Mouse (Mus musculus): ENCODE measurements around the gene Lingo2. TPM values are rescaled to one million over a fixed set of nuclear protein-coding genes. Genes with fewer than 3 reads are reported as not detected.

Gene Lingo2
- 9.9 and 19.5 TPM in 2 replicates for polyA plus RNA-seq (2015; fragmentation: Nextera tagmentation; extraction: Ambion mirVana)

DNA sequence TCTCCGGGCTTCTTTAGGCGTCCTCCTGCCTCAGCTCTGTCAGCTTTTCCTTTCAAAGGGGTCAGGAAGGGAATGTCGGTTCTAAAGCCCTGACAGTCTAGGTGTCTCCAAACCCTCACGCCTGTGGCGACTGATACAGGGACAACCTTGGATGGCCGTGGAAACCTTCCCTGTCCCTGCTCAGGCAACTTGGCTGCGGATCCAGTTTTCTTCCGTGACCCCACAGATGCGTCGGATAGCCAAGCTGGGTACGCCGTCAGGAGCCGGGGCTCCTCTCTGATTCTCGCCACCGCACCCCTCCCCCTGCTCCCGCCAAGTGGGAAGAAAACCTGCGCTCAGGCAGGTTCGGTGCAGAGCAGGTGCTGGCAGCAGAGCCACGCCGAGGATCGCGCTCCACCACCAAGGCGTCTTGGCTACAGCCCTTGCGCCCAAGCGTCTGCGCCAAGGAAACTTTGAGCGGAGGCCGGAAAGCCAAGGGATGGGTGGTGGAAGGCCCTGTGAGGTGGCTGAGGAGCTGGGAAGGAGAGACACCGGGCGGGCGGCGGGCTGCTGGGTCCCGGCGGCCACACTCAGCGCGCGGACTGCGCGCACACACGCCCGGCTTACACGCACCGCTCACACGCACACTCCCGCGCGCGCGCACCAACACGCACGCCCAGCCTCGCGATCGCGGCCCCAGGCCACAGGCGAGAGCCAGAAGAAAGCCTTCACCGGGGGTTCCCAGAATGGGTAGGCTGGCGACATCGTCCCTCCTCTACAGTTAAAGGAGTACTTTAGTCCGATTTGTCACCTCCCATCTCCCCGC, at the start of gene Lingo2:
Lingo2 (minus strand) TSS at position 598 of the 805 bp plus-strand sequence.
- under 1% methylated on average over 55 of the region's 61 CpGs for WGBS
- no peaks in the 10 kb centered on the region for H3K36me3 ChIP-seq (ENCODE audit: poor library complexity, severe bottlenecking)
- H3K4me2 ChIP-seq, result peak within 1 kb of the TSS; percentile 94
- no peaks in the 10 kb centered on the region for H3K9me3 ChIP-seq (replicated peaks)
- H3K4me1 ChIP-seq, result peaks cover 25% of the 10 kb centered on the region; the same call in 1 of the 2 replicates
- peaks cover 41% of the 10 kb centered on the region for H3K27me3 ChIP-seq
- H3K27ac ChIP-seq, result no peak within 1 kb of the TSS
- H3K9ac ChIP-seq, result peak within 1 kb of the TSS; percentile 68
- ATAC-seq, result peak; percentile 50
- H3K4me3 ChIP-seq, result peak within 1 kb of the TSS; percentile 63

DNA sequence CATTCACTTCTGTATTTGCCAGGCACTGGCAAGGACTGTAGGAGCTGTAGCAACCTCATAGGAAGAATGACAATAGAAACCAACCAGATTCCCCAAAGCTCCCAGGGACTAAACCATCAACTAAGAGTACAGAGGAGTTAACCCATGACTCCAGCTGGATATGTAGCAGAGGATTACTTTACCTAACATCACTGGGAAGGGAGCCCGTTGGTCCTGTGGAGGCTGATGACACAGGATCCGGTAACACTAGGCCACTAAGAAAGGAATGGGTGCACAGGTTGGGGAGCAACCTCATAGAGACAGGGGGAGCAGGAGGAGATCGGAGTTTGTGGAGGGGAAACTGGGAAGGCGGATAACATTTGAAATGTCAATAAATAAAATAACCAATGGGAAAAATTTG, 21.8 kb upstream of the Lingo2 start:
- Histone ChIP-seq H3K36me3 (ENCODE audit: poor library complexity, severe bottlenecking) (no peaks in the 10 kb centered on the region), H3K9me3 (replicated peaks) (no peaks in the 10 kb centered on the region), H3K4me1 (no peaks in the 10 kb centered on the region), H3K4me2 (no peak overlapping the region), H3K4me3 (no peak overlapping the region), H3K27ac (no peak overlapping the region), H3K27me3 (no peaks in the 10 kb centered on the region), H3K9ac (no peak overlapping the region)
- 88% methylated on average over 4 of the region's 4 CpGs for WGBS
- ATAC-seq, result no peak

DNA sequence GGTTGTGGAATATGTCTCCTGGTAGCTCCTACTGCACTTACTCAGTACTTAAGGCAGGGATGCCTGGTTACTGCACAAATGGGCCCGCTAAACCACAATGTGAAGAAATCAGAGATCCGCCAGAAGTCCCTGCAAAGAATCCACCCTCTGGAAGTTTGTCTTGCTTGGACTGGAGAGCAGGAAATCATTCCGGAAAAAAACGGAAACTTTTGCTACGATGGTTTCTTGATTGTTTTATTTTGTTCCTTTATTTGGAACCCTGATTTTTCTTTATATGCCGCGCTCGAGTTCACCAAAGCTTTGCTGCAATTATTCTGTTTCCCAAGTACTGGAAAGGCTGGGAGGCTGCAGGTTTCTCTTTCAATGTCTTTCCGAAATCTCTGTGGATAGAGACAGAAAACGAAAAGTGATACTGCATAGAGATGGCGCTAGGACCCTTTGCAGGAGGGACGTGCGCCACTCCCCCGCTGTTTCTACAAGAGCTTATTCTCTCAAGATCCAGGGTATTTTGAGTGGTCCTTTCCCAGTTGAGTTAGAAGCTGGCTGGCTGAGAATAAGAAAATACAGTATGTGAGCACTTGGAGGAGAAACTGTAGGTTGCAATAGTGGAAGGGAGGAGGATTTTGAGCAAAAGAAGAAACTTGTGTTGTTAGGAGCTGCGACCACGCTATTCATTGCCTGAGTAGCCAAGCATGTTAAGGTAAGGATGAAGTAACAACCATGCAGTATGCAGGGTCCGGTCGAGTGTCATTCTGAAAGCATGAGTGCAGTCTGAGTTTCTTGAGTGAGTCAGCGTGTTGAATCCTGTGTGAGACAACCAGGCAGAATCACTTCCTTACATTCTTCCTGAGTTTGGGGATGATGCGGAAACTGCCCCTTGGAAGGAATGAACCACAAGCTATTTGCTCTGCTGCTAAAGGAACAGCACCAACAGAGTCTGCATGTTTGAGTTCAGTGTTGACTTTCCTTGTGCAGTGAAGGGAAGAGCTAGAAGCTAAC, 1.2 kb upstream of the Lingo2 start:
- Histone ChIP-seq H3K36me3 (ENCODE audit: poor library complexity, severe bottlenecking) (no peaks in the 10 kb centered on the region), H3K27ac (no peak overlapping the region), H3K4me1 (peaks cover 25% of the 10 kb centered on the region; the same call in 1 of the 2 replicates), H3K4me3 (peak overlapping the region; percentile 63), H3K27me3 (peaks cover 41% of the 10 kb centered on the region), H3K9ac (no peak overlapping the region; the same call in 1 of the 2 replicates), H3K9me3 (replicated peaks) (no peaks in the 10 kb centered on the region), H3K4me2 (peak overlapping the region; percentile 94)
- WGBS, result 6% methylated on average over 20 of the region's 20 CpGs
- no peak for ATAC-seq

DNA sequence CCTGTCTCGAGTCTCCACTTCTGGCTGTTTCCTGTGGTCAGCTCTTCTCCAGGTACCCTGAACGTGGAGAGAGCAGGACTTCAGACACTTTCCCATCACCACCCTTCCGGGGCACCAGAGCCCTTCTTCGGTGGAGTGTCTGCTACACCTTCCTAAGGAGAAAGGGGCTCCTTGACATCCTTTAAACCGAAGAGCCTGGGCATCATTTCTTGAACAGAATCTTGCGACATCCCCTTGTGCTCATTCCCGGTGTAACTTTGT, 338 bp upstream of the Lingo2 start:
- peaks cover 25% of the 10 kb centered on the region; the same call in 1 of the 2 replicates for H3K4me1 ChIP-seq
- peak overlapping the region; percentile 68 for H3K9ac ChIP-seq
- no peaks in the 10 kb centered on the region for H3K9me3 ChIP-seq (replicated peaks)
- peak overlapping the region; percentile 94 for H3K4me2 ChIP-seq
- peak overlapping the region; percentile 63 for H3K4me3 ChIP-seq
- H3K27ac ChIP-seq, result no peak overlapping the region
- ATAC-seq, result no peak
- peaks cover 41% of the 10 kb centered on the region for H3K27me3 ChIP-seq
- 0% methylated on average over 7 of the region's 7 CpGs for WGBS
- H3K36me3 ChIP-seq (ENCODE audit: poor library complexity, severe bottlenecking), result no peaks in the 10 kb centered on the region

DNA sequence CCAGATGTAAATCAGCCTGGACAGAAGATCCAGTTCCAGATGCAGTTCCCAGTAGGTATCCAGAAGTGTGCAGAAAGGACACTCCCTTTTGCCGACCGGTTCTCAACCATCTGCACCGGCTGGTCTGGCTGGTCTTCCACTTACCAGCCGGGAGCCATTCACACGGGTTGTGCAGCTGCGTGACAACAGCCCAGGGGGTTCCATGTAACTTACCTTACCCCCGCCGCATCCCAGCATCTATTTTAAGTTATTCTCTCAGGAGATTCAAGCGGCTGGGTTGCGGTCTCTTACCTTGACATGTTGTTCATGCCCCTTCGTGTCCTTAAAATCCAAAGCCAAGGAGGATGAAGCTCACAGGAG, 777 bp downstream of the Lingo2 start:
- H3K27ac ChIP-seq, result no peak overlapping the region
- peak overlapping the region; percentile 94 for H3K4me2 ChIP-seq
- peak; percentile 62 for ATAC-seq
- peaks cover 41% of the 10 kb centered on the region for H3K27me3 ChIP-seq
- WGBS, result under 1% methylated on average over 11 of the region's 11 CpGs
- H3K9me3 ChIP-seq (replicated peaks), result no peaks in the 10 kb centered on the region
- peaks cover 25% of the 10 kb centered on the region; the same call in 1 of the 2 replicates for H3K4me1 ChIP-seq
- H3K4me3 ChIP-seq, result peak overlapping the region; percentile 63
- no peaks in the 10 kb centered on the region for H3K36me3 ChIP-seq (ENCODE audit: poor library complexity, severe bottlenecking)
- peak overlapping the region; percentile 68 for H3K9ac ChIP-seq

DNA sequence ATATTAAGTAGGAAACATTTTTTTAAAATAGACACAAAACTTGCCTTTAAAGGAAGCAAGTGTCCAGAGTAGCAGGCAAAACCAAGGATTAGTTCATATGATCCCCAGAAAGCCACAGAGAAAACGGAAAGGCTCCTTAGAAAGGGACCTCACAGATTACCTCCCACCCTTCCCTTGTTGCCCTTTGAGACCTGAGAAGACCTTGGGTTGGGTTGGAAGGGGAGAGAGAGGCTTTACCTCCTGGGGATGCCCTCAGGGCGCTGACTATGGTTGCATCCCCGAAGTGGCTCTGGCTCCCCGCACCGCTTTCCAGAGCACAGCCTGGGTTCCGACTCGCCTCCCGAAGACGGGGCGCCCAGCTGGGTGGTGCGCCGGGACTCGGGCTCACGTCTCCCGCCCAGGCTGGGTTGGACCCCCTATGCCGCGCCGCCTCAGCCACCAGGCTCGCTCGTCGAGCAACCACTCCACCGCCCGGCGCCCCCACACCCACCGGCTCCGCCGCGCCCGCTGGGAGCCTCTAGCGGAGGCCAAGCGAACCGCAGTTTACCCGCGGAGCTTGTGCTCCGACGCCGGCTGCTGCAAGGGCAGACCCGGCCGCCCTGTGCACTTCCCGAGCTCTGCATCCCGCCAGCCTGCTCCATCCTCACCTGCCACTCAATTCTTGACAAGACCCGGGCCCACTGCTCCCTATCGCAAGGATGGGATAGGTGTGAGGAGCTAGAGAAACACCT, 1.4 kb downstream of the Lingo2 start:
- Histone ChIP-seq H3K4me3 (peak overlapping the region; percentile 63), H3K9me3 (replicated peaks) (no peaks in the 10 kb centered on the region), H3K4me1 (peaks cover 25% of the 10 kb centered on the region; the same call in 1 of the 2 replicates), H3K4me2 (peak overlapping the region; percentile 94), H3K27me3 (peaks cover 41% of the 10 kb centered on the region), H3K9ac (peak overlapping the region; percentile 68), H3K27ac (no peak overlapping the region), H3K36me3 (ENCODE audit: poor library complexity, severe bottlenecking) (no peaks in the 10 kb centered on the region)
- WGBS, result 1% methylated on average over 42 of the region's 43 CpGs
- peak; percentile 93 for ATAC-seq

DNA sequence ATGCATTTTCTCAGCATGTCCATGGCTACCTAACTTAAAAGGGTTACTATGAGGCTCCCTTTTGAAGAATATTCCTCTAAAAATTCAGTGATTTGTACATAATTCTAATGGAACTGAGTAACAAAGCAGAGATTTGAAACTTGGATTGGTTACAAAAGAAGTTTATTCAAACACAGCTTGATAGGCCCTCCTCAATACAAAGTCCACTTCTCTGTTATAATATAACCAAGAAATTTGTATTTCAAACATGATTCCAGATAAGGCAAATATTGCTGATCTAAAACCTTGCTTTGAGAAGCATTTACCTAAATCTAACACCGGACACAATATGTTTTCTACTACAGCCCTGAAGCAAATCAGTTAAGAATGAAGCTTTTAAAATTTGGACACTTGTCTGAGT, 60.7 kb downstream of the Lingo2 start:
- Histone ChIP-seq H3K9me3 (replicated peaks) (no peaks in the 10 kb centered on the region), H3K4me3 (no peak overlapping the region), H3K4me1 (no peaks in the 10 kb centered on the region), H3K9ac (no peak overlapping the region), H3K27me3 (no peaks in the 10 kb centered on the region), H3K36me3 (ENCODE audit: poor library complexity, severe bottlenecking) (no peaks in the 10 kb centered on the region), H3K4me2 (no peak overlapping the region), H3K27ac (no peak overlapping the region)
- 91% methylated on average over 1 of the region's 1 CpGs for WGBS
- ATAC-seq, result no peak

DNA sequence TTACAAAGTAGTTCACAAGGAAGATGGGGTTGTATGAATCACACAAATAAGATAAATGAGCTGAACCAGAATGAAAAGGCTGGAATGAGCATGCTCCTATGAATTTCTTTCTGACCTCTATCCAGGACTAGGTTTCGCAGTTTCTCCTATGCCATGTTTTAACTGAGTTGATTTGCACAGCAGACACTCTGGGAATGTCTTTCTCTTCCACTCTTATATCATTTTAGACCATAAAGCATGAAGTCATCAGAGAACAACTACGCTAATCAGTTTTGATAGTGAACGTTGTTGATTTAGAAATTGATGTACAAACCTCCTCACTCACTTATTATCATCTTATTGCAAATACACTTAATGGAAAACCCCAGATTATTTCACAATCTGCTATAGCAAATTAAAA, 61.2 kb downstream of the Lingo2 start:
- H3K9me3 ChIP-seq (replicated peaks), result no peaks in the 10 kb centered on the region
- no peak overlapping the region for H3K27ac ChIP-seq
- H3K4me1 ChIP-seq, result no peaks in the 10 kb centered on the region
- 92% methylated on average over 3 of the region's 3 CpGs for WGBS
- no peak overlapping the region for H3K9ac ChIP-seq
- no peak for ATAC-seq
- no peak overlapping the region for H3K4me2 ChIP-seq
- no peak overlapping the region for H3K4me3 ChIP-seq
- no peaks in the 10 kb centered on the region for H3K27me3 ChIP-seq
- H3K36me3 ChIP-seq (ENCODE audit: poor library complexity, severe bottlenecking), result no peaks in the 10 kb centered on the region

DNA sequence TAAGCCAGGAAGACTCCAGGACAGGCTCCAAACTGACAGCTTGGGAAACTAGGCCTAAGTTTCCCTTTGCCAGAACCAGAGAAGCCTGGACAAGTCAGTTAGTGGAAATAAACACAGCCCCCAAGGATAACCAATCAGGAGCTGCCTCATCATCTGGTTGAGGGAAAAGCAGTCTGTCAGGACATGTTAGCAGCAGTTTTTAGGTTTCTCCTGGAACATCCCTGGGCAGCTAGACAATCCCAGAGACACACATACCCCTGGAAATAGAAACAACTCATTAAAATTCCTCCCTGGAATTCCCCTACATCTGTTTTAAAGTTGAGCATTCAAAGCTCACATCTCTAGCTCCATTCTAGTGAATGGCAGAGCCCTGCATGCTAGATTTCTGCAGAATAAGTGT, 76.8 kb downstream of the Lingo2 start:
- Histone ChIP-seq H3K9ac (no peak overlapping the region), H3K4me1 (no peaks in the 10 kb centered on the region), H3K4me3 (no peak overlapping the region), H3K4me2 (no peak overlapping the region), H3K27ac (no peak overlapping the region), H3K9me3 (replicated peaks) (no peaks in the 10 kb centered on the region), H3K36me3 (ENCODE audit: poor library complexity, severe bottlenecking) (no peaks in the 10 kb centered on the region), H3K27me3 (no peaks in the 10 kb centered on the region)
- no peak for ATAC-seq

DNA sequence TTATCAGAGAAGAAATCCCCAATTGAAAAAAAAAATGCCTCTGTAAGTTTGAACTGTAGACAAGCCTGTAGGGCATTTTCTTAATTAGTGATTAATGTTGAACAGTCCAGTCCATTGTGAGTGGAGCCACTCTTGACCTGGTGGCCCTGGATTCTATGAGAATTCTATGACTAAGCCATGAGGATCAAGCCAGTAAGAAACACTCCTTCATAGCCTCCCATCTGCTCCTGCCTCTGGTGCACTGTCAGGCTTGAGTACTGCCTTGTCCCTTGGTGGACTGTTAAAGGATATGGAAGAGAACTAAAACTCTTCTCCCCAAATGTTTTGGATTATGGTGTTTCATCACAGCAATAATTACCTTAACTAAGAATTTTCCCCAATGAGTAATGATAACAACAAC, 126.6 kb downstream of the Lingo2 start:
- no peak for ATAC-seq
- Histone ChIP-seq H3K9ac (no peak overlapping the region), H3K9me3 (replicated peaks) (no peaks in the 10 kb centered on the region), H3K27me3 (no peaks in the 10 kb centered on the region), H3K27ac (no peak overlapping the region), H3K4me3 (no peak overlapping the region), H3K36me3 (ENCODE audit: poor library complexity, severe bottlenecking) (no peaks in the 10 kb centered on the region), H3K4me1 (no peaks in the 10 kb centered on the region), H3K4me2 (no peak overlapping the region)

DNA sequence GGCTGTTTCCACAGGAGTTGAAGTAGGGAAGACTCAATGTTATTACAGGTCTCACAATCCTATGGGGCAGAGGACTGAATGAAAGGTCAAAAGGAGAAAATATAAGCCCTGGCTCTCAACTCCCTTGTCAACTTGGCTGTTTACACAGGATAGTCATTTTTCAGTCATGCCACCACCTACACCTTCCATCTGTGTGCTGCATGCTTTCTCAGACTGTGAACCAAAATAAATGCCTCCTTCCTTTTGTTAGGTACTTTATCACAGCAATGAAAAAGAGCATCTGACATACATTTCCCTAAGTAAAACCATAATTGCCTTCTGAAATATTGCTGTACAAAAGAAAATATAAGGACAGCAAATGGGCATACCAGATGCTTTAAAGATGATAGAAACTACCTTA, 129.6 kb downstream of the Lingo2 start:
- Histone ChIP-seq H3K27me3 (no peaks in the 10 kb centered on the region), H3K36me3 (ENCODE audit: poor library complexity, severe bottlenecking) (no peaks in the 10 kb centered on the region), H3K4me1 (no peaks in the 10 kb centered on the region), H3K4me3 (no peak overlapping the region), H3K4me2 (no peak overlapping the region), H3K9me3 (replicated peaks) (no peaks in the 10 kb centered on the region), H3K27ac (no peak overlapping the region), H3K9ac (no peak overlapping the region)
- ATAC-seq, result no peak

DNA sequence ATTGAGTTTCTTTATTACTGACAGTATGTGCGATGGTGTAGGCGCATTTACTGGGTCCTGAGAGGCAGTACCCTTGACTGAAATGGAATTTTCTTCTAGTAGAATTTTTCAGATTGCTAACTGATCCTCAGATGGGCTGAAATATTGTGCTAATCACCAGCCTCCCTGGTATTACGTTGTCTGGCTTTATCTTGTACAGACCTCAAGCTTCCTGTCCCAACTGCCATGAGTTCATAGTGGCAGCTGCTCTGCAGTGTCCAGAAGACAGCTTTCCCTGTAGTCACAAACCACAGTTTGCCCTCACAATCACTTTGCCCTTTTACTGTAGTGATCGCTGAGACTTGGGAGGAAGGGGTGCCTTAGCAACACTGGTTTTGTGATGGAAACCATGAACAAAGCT, 176.5 kb downstream of the Lingo2 start:
- Histone ChIP-seq H3K4me1 (no peaks in the 10 kb centered on the region), H3K9me3 (replicated peaks) (no peaks in the 10 kb centered on the region), H3K9ac (no peak overlapping the region), H3K27ac (no peak overlapping the region), H3K4me3 (no peak overlapping the region), H3K4me2 (no peak overlapping the region), H3K27me3 (no peaks in the 10 kb centered on the region), H3K36me3 (ENCODE audit: poor library complexity, severe bottlenecking) (no peaks in the 10 kb centered on the region)
- WGBS, result 89% methylated on average over 4 of the region's 4 CpGs
- no peak for ATAC-seq
